Mouse (Mus musculus): ENCODE results near the gene Fmc1.

- TF ChIP-seq POLR2A (IDR thresholded peaks at IDR 0.05; ENCODE audit: insufficient read depth, low read depth, low read length) (no peak), CTCF (IDR thresholded peaks at IDR 0.05; ENCODE audit: insufficient read depth, low read depth, low read length) (no peak)
Measured at GRCm38 (mm10) chr6:38512096-38512495, 21.2 kb upstream of the Fmc1 start.
